Mouse (Mus musculus) right cerebral cortex, adult 2 months (tissue): ENCODE measurements at regions not wholly inside any gene's neighbourhood (a gene's known extent, or its start where the extent isn't known, plus 50 kb on each side); places are given as distances from the start of the nearest gene placed in this dataset.
A peak's percentile ranks its signal among the peaks of the same experiment; 100 is the strongest.

Experiments used
- DNase-seq, 2 experiments: peaks; one replicate each; pipeline ENCODE4 v3.0.0; 2021 to 2022; ENCODE audit warnings: low spot score in 2 of 2

DNA sequence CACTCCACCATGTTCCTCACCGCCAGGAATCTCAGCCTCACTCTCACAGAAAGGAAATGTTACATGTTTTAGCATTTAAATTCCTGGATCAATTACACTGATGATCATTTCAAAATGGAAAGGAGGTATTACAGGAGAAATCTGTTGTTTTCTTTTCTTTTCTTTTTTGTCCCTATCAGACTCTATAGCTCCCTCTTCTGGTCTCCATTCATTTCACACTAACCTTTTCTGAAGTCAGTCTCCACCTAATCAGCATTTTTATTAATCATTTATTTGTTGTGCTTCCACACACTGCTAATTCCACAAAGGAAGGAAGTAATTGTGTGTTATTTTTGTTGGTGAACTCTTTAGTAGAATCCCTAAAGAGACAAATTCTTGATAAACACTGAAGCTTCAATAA lies 130.5 kb upstream of the Car10 start:
- DNase-seq, result no peak

DNA sequence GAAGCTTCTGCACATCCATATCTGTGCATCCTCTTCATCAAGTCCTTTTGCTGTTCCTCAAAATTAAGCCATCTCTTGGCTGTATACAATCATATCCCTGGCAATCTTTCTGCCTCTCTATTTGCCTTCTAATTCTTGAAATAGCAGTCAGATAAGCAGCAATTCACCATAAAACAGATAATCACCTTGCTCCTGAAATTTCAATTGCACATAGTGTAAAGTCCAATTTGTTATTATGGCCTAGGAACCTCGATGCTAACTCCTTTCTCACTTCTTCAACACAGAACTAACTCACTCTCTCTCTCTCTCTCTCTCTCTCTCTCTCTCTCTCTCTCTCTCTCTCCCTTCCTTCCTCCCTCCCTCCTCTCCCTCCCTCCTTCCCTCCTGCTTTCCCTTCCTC lies 98.2 kb upstream of the Car10 start:
- DNase-seq, result no peak

DNA sequence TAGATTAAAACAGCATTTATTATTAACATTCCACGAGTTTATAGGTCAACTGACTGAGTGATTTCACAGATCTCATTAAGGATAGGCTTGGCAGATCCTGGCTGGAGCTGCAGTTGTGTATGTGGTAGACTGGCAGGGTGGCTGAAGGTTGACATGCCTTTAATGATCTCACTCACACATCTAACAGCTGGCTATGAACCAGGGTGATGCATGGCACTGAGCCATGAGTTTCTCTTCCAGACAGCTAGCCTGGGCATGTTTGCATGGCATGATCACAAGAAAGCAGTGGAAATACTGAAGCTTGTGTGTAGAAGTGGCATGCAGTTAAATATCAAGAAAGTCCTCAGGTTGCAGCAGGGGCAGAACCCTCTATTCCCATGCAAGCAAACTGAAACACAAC lies 91.8 kb upstream of the Car10 start:
- no peak for DNase-seq

GRCm38 (mm10) chr11:93025981-93026380 lies 71.8 kb upstream of the Car10 start:
- no peak for DNase-seq

DNA sequence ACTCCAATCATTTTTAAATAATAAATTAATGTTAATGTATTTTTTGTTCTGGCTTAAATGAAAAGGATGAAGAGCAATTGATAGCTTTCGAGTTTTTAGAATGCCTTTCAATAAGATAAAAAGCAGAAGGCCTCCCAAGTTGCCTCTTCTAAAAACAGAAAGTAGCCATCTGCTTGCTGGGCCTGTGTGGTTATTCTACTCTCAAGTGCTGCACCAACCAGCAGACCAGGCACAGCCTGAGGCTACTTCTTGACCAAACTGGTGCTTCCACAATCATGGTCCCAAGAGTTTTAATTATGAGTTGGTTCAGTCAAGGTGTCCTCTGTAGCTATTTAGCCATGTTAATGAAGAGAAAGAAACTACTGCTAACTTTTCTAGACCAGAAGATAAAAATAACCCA lies 62.3 kb upstream of the Car10 start:
- no peak for DNase-seq

GRCm38 (mm10) chr11:93037846-93038245 lies 60.0 kb upstream of the Car10 start:
- DNase-seq, result peak; percentile 14 to 25

GRCm38 (mm10) chr11:93039325-93039724 lies 58.5 kb upstream of the Car10 start:
- no peak for DNase-seq

- DNase-seq, result no peak
These were observed 57.0 kb upstream of the Car10 start for GRCm38 (mm10) chr11:93040816-93041215.

DNA sequence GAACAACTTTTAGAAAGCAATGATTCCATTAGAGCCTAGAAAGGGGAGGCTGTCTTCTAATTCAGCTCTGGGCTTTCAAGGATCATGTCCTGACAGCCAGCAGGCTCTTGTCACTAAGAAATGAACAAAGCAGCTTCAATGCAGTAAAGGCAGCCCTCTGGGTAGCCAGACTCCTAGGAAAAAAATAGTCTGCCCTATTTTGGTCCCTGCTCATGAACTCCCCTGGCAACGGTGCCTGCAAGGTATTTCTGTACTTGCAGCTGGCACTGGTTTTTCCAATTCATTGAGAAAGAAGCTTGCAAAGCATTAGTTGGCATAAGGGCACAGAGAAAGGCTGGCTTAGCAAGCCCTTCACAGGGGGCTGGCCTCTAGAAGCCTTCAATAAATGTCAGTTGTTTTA lies 52.8 kb upstream of the Car10 start:
- peak; percentile 16 to 32 for DNase-seq
